Mouse (Mus musculus): ENCODE measurements around the gene Mgst2.

DNA sequence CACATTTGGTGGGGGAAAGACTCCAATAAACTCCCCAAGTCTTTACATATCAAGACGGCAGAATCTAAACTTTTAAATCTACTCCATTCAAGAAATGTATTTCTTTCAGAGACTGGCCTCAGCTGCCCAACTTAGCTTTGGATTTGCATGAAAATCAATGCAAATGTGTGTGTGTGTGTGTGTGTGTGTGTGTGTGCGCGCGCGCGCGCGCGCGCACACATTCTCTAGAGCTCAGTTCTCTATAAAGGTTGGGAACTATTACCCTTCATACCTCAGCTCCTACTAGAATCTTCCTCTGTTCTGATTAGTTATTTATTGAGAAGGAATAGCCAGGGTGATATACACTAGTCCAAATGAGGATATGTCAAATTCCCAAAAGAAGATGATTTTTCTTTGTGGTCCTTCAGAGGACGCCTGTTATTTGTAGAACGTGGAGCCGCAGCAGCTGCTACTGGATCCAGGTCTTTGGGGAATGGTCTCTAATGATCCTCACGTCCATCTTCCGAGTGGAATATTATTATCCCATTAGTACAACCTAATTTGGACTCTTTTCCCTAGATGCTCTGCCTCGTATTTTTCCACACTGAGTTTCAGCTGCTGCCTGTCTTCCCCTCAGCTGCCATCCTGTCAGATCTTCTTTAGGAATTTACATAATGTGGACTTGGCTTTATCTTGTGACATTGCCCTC lies 71.9 kb downstream of the Mgst2 start:
- TF ChIP-seq POLR2A (IDR thresholded peaks at IDR 0.05; ENCODE audit: low read depth, low read length) (no peak), USF1 (IDR thresholded peaks at IDR 0.05; ENCODE audit: low read depth, low read length) (no peak), CTCF (conservative IDR thresholded peaks at IDR 0.05 in 1 of 2, IDR thresholded peaks at IDR 0.05 in 1 of 2; ENCODE audit: low read depth in 2 of 2, low read length in 2 of 2) (no peak), POLR2AphosphoS2 (IDR thresholded peaks at IDR 0.05; ENCODE audit: low read depth, low read length) (no peak), EP300 (IDR thresholded peaks at IDR 0.05; ENCODE audit: low read length) (no peak)
